In the genomic region with DNA sequence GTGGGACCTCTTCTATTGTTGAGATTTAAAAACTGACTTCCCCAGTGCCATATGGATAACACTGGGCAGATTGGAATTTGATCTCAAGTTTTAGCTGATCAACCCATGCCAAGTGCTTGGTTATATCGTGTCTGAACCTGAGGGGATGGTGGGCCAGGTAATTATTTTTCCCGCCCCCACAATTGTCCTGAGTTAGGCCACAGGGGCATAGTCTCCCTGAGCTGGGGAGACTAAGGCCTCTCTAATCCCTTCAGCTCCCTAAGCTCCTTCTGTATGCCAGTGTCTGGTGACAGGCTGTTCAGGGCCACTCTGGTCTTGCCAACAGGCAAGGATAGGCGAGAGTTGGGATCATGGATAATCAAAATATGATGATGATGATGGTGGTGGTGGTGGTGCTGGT, we compare ENCODE assay signal across 17 mouse cellular contexts. TPM values are rescaled to one million over a fixed set of nuclear protein-coding genes. Genes with fewer than 3 reads are reported as not detected.
DNase-seq lines count a peak whose midpoint lies in the region; ATAC-seq and TF ChIP-seq lines count a peak whose summit lies in the region.
"Had no signal": no experiment of that assay in that cellular context is flagged by ENCODE, and none has a peak within 500 bp of the region (broad histone marks: within the 10 kb centered on the region; RNA-seq: fewer than 3 reads in every experiment).

No protein-coding gene starts in this region.

- peak overlapping the region; percentile 78 for H3K4me3 ChIP-seq in left cerebral cortex, adult 2 months
- peak overlapping the region; percentile 71 for H3K4me3 ChIP-seq in forebrain, embryonic 16.5 days (replicated peaks; ENCODE audit: low read length)
- H3K4me3 ChIP-seq in midbrain, embryonic 11.5 days (ENCODE audit: low read depth, low read length) = peak overlapping the region; percentile 47; the same call in 1 of the 2 replicates
- peak overlapping the region; percentile 6; the same call in 1 of the 2 replicates for H3K4me3 ChIP-seq in olfactory bulb, adult 2 months (ENCODE audit: insufficient read depth, low read depth, low read length)
- no peak overlapping the region for H3K4me3 ChIP-seq in kidney, embryonic 16.5 days (ENCODE audit: low read length)
- H3K4me3 ChIP-seq in liver, postnatal 0 days (ENCODE audit: low read depth, low read length) = no peak overlapping the region
- no peak overlapping the region for H3K4me3 ChIP-seq in heart, embryonic 11.5 days (ENCODE audit: low read depth, low read length)

- WGBS in forebrain, embryonic 16.5 days = 63% methylated on average over 3 of the region's 3 CpGs
- 50% methylated on average over 3 of the region's 3 CpGs for WGBS in midbrain, embryonic 11.5 days
- 59% methylated on average over 3 of the region's 3 CpGs for WGBS in olfactory bulb, adult 2 months
- 82% methylated on average over 3 of the region's 3 CpGs for WGBS in kidney, embryonic 16.5 days
- WGBS in liver, postnatal 0 days (ENCODE audit: insufficient replicate concordance) = 66% methylated on average over 3 of the region's 3 CpGs
- WGBS in heart, embryonic 11.5 days (ENCODE audit: insufficient replicate concordance) = 65% methylated on average over 3 of the region's 3 CpGs

- no peak for ATAC-seq in forebrain, embryonic 16.5 days
- ATAC-seq in midbrain, embryonic 11.5 days (ENCODE audit: low FRiP score) = no peak
- ATAC-seq in kidney, embryonic 16.5 days (ENCODE audit: low FRiP score, low TSS enrichment) = no peak
- no peak for ATAC-seq in liver, postnatal 0 days
- ATAC-seq in heart, embryonic 11.5 days (replicated peaks; ENCODE audit: insufficient number of reproducible peaks, low FRiP score, low TSS enrichment) = no peak
- ATAC-seq: intestine, postnatal 0 days had no signal

- TF ChIP-seq EP300 in liver, postnatal 0 days (IDR thresholded peaks at IDR 0.05; ENCODE audit: low read depth) = no peak

- no peak overlapping the region for H3K27ac ChIP-seq in left cerebral cortex, adult 2 months
- H3K27ac ChIP-seq in forebrain, embryonic 16.5 days (ENCODE audit: low read length) = no peak overlapping the region
- no peak overlapping the region for H3K27ac ChIP-seq in midbrain, embryonic 11.5 days (ENCODE audit: low read depth, low read length)
- H3K27ac ChIP-seq in olfactory bulb, adult 2 months (ENCODE audit: insufficient read depth, low read depth, low read length) = no peak overlapping the region
- no peak overlapping the region for H3K27ac ChIP-seq in kidney, embryonic 16.5 days (ENCODE audit: low read length)
- no peak overlapping the region for H3K27ac ChIP-seq in liver, postnatal 0 days (ENCODE audit: low read depth)
- no peak overlapping the region for H3K27ac ChIP-seq in heart, embryonic 11.5 days (ENCODE audit: low read depth, low read length)
- H3K27ac ChIP-seq: embryonic facial prominence, embryonic 13.5 days had no signal

- DNase-seq in left cerebral cortex, adult 2 months (ENCODE audit: extremely low spot score in 1 of 2, low spot score in 2 of 2) = no peak
- DNase-seq in left cerebral cortex, postnatal 14 days (ENCODE audit: low spot score in 2 of 2) = no peak
- peak; percentile 56 for DNase-seq in midbrain, embryonic 11.5 days (ENCODE audit: low spot score, missing footprints)
- no peak for DNase-seq in liver, postnatal 0 days
- DNase-seq: heart, adult 11 months; heart, postnatal 10 days; kidney, postnatal 36 days; thymus, postnatal 14 days had no signal

- H3K4me1 ChIP-seq in forebrain, embryonic 16.5 days (replicated peaks; ENCODE audit: control insufficient read depth, insufficient read depth, low read length) = peaks cover 25% of the 10 kb centered on the region
- peaks cover 19% of the 10 kb centered on the region for H3K4me1 ChIP-seq in midbrain, embryonic 11.5 days (ENCODE audit: control insufficient read depth, insufficient read depth, low read length)
- H3K4me1 ChIP-seq in olfactory bulb, adult 2 months (ENCODE audit: control insufficient read depth, insufficient read depth, low read length) = peaks cover 26% of the 10 kb centered on the region
- peaks cover 8% of the 10 kb centered on the region for H3K4me1 ChIP-seq in kidney, embryonic 16.5 days (ENCODE audit: insufficient read depth, low read length)
- peaks cover 7% of the 10 kb centered on the region; the same call in 1 of the 2 replicates for H3K4me1 ChIP-seq in liver, postnatal 0 days (ENCODE audit: insufficient read depth)
- H3K4me1 ChIP-seq in heart, embryonic 11.5 days (ENCODE audit: control insufficient read depth, insufficient read depth, low read length) = peaks cover 8% of the 10 kb centered on the region; the same call in 1 of the 2 replicates

- TF ChIP-seq POLR2A in olfactory bulb, adult 2 months (IDR thresholded peaks at IDR 0.05; ENCODE audit: insufficient read depth, low read depth, low read length) = no peak

- H3K36me3 ChIP-seq in forebrain, embryonic 16.5 days (ENCODE audit: control insufficient read depth, insufficient read depth) = no peaks in the 10 kb centered on the region
- H3K36me3 ChIP-seq in midbrain, embryonic 11.5 days (ENCODE audit: control insufficient read depth, insufficient read depth, low read length) = no peaks in the 10 kb centered on the region
- H3K36me3 ChIP-seq in kidney, embryonic 16.5 days (ENCODE audit: insufficient read depth, low read length) = no peaks in the 10 kb centered on the region
- H3K36me3 ChIP-seq in liver, postnatal 0 days (replicated peaks; ENCODE audit: insufficient read depth, low read length) = no peaks in the 10 kb centered on the region
- no peaks in the 10 kb centered on the region for H3K36me3 ChIP-seq in heart, embryonic 11.5 days (ENCODE audit: control insufficient read depth, insufficient read depth, low read length)
- H3K36me3 ChIP-seq: embryonic facial prominence, embryonic 13.5 days had no signal

- TF ChIP-seq CTCF in left cerebral cortex, adult 2 months (IDR thresholded peaks at IDR 0.05) = no peak
- TF ChIP-seq CTCF in olfactory bulb, adult 2 months (IDR thresholded peaks at IDR 0.05; ENCODE audit: insufficient read depth, low read depth, low read length) = no peak
- TF ChIP-seq CTCF in liver, postnatal 0 days (IDR thresholded peaks at IDR 0.05; ENCODE audit: low read depth) = no peak

- peak overlapping the region; percentile 65 for H3K4me2 ChIP-seq in forebrain, embryonic 16.5 days (ENCODE audit: low read length)
- peak overlapping the region; percentile 58 for H3K4me2 ChIP-seq in midbrain, embryonic 11.5 days
- H3K4me2 ChIP-seq in kidney, embryonic 16.5 days (replicated peaks; ENCODE audit: low read depth, low read length) = no peak overlapping the region
- H3K4me2 ChIP-seq in liver, postnatal 0 days (ENCODE audit: low read depth, low read length) = no peak overlapping the region
- no peak overlapping the region for H3K4me2 ChIP-seq in heart, embryonic 11.5 days

- no peaks in the 10 kb centered on the region for H3K27me3 ChIP-seq in forebrain, embryonic 16.5 days (replicated peaks; ENCODE audit: control insufficient read depth, insufficient read depth, low read length)
- no peaks in the 10 kb centered on the region for H3K27me3 ChIP-seq in midbrain, embryonic 11.5 days (ENCODE audit: control insufficient read depth, insufficient read depth, low read length)
- peaks cover 4% of the 10 kb centered on the region; the same call in 1 of the 2 replicates for H3K27me3 ChIP-seq in kidney, embryonic 16.5 days (ENCODE audit: insufficient read depth, low read length)
- peaks cover 34% of the 10 kb centered on the region for H3K27me3 ChIP-seq in liver, postnatal 0 days (ENCODE audit: insufficient read depth, low read length)
- H3K27me3 ChIP-seq in heart, embryonic 11.5 days (ENCODE audit: control insufficient read depth, insufficient read depth, low read length) = peaks cover 26% of the 10 kb centered on the region

- H3K9me3 ChIP-seq in forebrain, embryonic 16.5 days (ENCODE audit: control insufficient read depth, low read length) = no peaks in the 10 kb centered on the region
- H3K9me3 ChIP-seq in midbrain, embryonic 11.5 days (ENCODE audit: control insufficient read depth, low read length) = no peaks in the 10 kb centered on the region
- H3K9me3 ChIP-seq in kidney, embryonic 16.5 days (ENCODE audit: low read length) = no peaks in the 10 kb centered on the region
- no peaks in the 10 kb centered on the region for H3K9me3 ChIP-seq in liver, postnatal 0 days (ENCODE audit: low read length)
- H3K9me3 ChIP-seq in heart, embryonic 11.5 days (replicated peaks; ENCODE audit: control insufficient read depth, low read length) = no peaks in the 10 kb centered on the region
- H3K9me3 ChIP-seq: embryonic facial prominence, embryonic 13.5 days had no signal

- H3K9ac ChIP-seq in forebrain, embryonic 16.5 days (replicated peaks; ENCODE audit: low read depth, low read length) = 0 out of 2 replicates have a peak overlapping the region, but pooled peaks have one; percentile 19
- peak overlapping the region; percentile 92 for H3K9ac ChIP-seq in midbrain, embryonic 11.5 days (ENCODE audit: low read length)
- H3K9ac ChIP-seq in kidney, embryonic 16.5 days (replicated peaks; ENCODE audit: low read length) = no peak overlapping the region
- no peak overlapping the region for H3K9ac ChIP-seq in liver, postnatal 0 days (replicated peaks)
- H3K9ac ChIP-seq in heart, embryonic 11.5 days (ENCODE audit: low read depth, low read length) = no peak overlapping the region

- intact Hi-C loops in left cerebral cortex, adult 2 months (cut with DNase I) = no loop called here
- intact Hi-C loops in left cerebral cortex, postnatal 14 days (cut with DNase I) = loop anchor here (5.0 kb wide), 2 partner anchors 47 to 232 kb away; no protein-coding TSS in a partner anchor

RNA-seq across cellular contexts. Expression of a gene that starts 1.7 kb away (rescaled TPM):
- total RNA-seq in left cerebral cortex, adult 2 months (2021) = 100 to 1,000 TPM; 200 to 201 TPM
- total RNA-seq in left cerebral cortex, postnatal 14 days (2021) = 100 to 1,000 TPM; 183 to 184 TPM
- polyA plus RNA-seq in forebrain, embryonic 16.5 days (2015; fragmentation: Nextera tagmentation; extraction: Ambion mirVana) = 38.5 and 40.9 TPM in 2 replicates
- polyA plus RNA-seq in midbrain, embryonic 11.5 days (2014; fragmentation: Nextera tagmentation; extraction: Ambion mirVana) = 20.4 and 22.4 TPM in 2 replicates
- 91.1 TPM in 1 of 2 replicates, not detected in the other for polyA plus RNA-seq in olfactory bulb, adult 2 months (2012; ENCODE audit: insufficient read depth, insufficient read length, low replicate concordance, missing spikeins)
- 0.54 and 0.96 TPM in 2 replicates for polyA plus RNA-seq in kidney, embryonic 16.5 days (2015; fragmentation: Nextera tagmentation; extraction: Ambion mirVana)
- 0.49 and 0.67 TPM in 2 replicates for polyA plus RNA-seq in liver, postnatal 0 days (2015; fragmentation: Nextera tagmentation; extraction: Ambion mirVana)
- polyA plus RNA-seq in heart, embryonic 11.5 days (2014; fragmentation: Nextera tagmentation; extraction: Ambion mirVana) = 1.3 and 1.5 TPM in 2 replicates
- polyA plus RNA-seq: liver, adult 2 months had no signal

RNA-seq across cellular contexts. Expression of a gene that starts 38.3 kb away (rescaled TPM):
- not detected for total RNA-seq in left cerebral cortex, adult 2 months (2021)
- not detected for total RNA-seq in left cerebral cortex, postnatal 14 days (2021)
- not detected in 2 replicates for polyA plus RNA-seq in forebrain, embryonic 16.5 days (2015; fragmentation: Nextera tagmentation; extraction: Ambion mirVana)
- not detected in 2 replicates for polyA plus RNA-seq in midbrain, embryonic 11.5 days (2014; fragmentation: Nextera tagmentation; extraction: Ambion mirVana)
- polyA plus RNA-seq in olfactory bulb, adult 2 months (2012; ENCODE audit: insufficient read depth, insufficient read length, low replicate concordance, missing spikeins) = not detected in 2 replicates
- polyA plus RNA-seq in kidney, embryonic 16.5 days (2015; fragmentation: Nextera tagmentation; extraction: Ambion mirVana) = not detected in 2 replicates
- not detected in 2 replicates for polyA plus RNA-seq in liver, postnatal 0 days (2015; fragmentation: Nextera tagmentation; extraction: Ambion mirVana)
- polyA plus RNA-seq in heart, embryonic 11.5 days (2014; fragmentation: Nextera tagmentation; extraction: Ambion mirVana) = not detected in 2 replicates
- total RNA-seq: heart, postnatal 10 days; left cerebral cortex, postnatal 10 days; liver, adult 2 months had no signal
- polyA plus RNA-seq: embryonic facial prominence, embryonic 13.5 days; intestine, postnatal 0 days; liver, adult 2 months; lung, embryonic 16.5 days had no signal

RNA-seq across cellular contexts. Expression of a gene that starts 55.9 kb away (rescaled TPM):
- not detected for total RNA-seq in left cerebral cortex, adult 2 months (2021)
- total RNA-seq in left cerebral cortex, postnatal 14 days (2021) = not detected
- not detected in 2 replicates for polyA plus RNA-seq in forebrain, embryonic 16.5 days (2015; fragmentation: Nextera tagmentation; extraction: Ambion mirVana)
- not detected in 2 replicates for polyA plus RNA-seq in midbrain, embryonic 11.5 days (2014; fragmentation: Nextera tagmentation; extraction: Ambion mirVana)
- not detected in 2 replicates for polyA plus RNA-seq in olfactory bulb, adult 2 months (2012; ENCODE audit: insufficient read depth, insufficient read length, low replicate concordance, missing spikeins)
- not detected in 2 replicates for polyA plus RNA-seq in kidney, embryonic 16.5 days (2015; fragmentation: Nextera tagmentation; extraction: Ambion mirVana)
- not detected in 2 replicates for polyA plus RNA-seq in liver, postnatal 0 days (2015; fragmentation: Nextera tagmentation; extraction: Ambion mirVana)
- polyA plus RNA-seq in heart, embryonic 11.5 days (2014; fragmentation: Nextera tagmentation; extraction: Ambion mirVana) = not detected in 2 replicates
- total RNA-seq: heart, postnatal 10 days; left cerebral cortex, postnatal 10 days; liver, adult 2 months had no signal
- polyA plus RNA-seq: embryonic facial prominence, embryonic 13.5 days; liver, adult 2 months had no signal

Comparison
In these comparisons a context has a peak if more than half of its experiments do, and no peak if none do; other contexts are left out.
1. H3K4me3 ChIP-seq: peak in left cerebral cortex, adult 2 months (single experiment), forebrain, embryonic 16.5 days (single experiment), midbrain, embryonic 11.5 days (single experiment) and olfactory bulb, adult 2 months (single experiment); none in kidney, embryonic 16.5 days (single experiment), liver, postnatal 0 days (single experiment) and heart, embryonic 11.5 days (single experiment).
2. H3K4me2 ChIP-seq: peak in forebrain, embryonic 16.5 days (single experiment) and midbrain, embryonic 11.5 days (single experiment); none in kidney, embryonic 16.5 days (single experiment), liver, postnatal 0 days (single experiment) and heart, embryonic 11.5 days (single experiment).
3. H3K9ac ChIP-seq: peak in forebrain, embryonic 16.5 days (single experiment) and midbrain, embryonic 11.5 days (single experiment); none in kidney, embryonic 16.5 days (single experiment), liver, postnatal 0 days (single experiment) and heart, embryonic 11.5 days (single experiment).